Mouse (Mus musculus): ENCODE results near the gene Anxa4. TPM values are rescaled to one million over a fixed set of nuclear protein-coding genes. Genes with fewer than 3 reads are reported as not detected.

Gene Anxa4
- total RNA-seq, 2 experiments from 2014 or later: 14.6 to 28.1 TPM

Other genes with a start within 250 kb of the Anxa4 start
- gene Asprv1, start 165.4 kb downstream of the Anxa4 start, total RNA-seq (2021): not detected
- gene Mxd1, start 124.4 kb downstream of the Anxa4 start, total RNA-seq (2021): 1 to 10 TPM; 2.6 TPM
- gene Snrnp27, start 109.1 kb downstream of the Anxa4 start, total RNA-seq (2021): 10 to 100 TPM; 77.6 to 78.6 TPM
- 1 to 10 TPM; 1.9 to 2.2 TPM for gene Gmcl1, start 60.2 kb downstream of the Anxa4 start, total RNA-seq (2021)
- gene Aak1, start 55.9 kb upstream of the Anxa4 start, total RNA-seq (2021): 10 to 100 TPM; 30.5 to 46.5 TPM
- gene Nfu1, start 215.7 kb upstream of the Anxa4 start, total RNA-seq (2021): 10 to 100 TPM; 63.3 to 69.0 TPM
- 10 to 100 TPM; 32.3 to 32.7 TPM for gene Gfpt1, start 249.3 kb upstream of the Anxa4 start, total RNA-seq (2021)

Measured in gastrocnemius, adult 18-20 months (tissue).